Mouse (Mus musculus) natural killer cell, adult 2 months (primary cell): ENCODE results near the gene Ttll11.

Experiments
- DNase-seq, 2 experiments: peaks; one replicate each; pipeline ENCODE4 v3.0.0; 2022; ENCODE audit warnings: low spot score in 2 of 2

Gene Ttll11

GRCm38 (mm10) chr2:35728633-35729032 lies 251.1 kb downstream of the Ttll11 start:
- DNase-seq, result no peak

DNA sequence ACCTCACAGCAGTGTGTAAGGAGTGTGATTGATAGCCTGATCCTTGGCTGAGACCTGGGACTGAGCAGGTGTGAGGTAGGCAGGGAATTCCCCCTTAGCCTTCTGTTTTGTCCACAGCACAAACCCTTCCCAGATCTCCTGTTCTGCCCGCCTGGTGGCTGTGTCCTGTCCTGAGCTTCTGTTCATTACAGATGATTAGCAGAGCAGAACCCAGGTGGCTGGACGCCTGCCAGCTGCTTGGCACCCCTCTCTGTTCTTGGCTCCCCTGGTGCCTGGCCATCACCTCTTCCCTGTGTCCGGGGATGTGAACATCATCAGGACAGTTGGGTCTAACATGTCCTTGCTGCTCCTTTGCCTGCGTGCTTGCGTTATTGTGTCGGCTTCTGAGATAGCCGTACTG lies 256.0 kb downstream of the Ttll11 start:
- DNase-seq, result no peak

DNA sequence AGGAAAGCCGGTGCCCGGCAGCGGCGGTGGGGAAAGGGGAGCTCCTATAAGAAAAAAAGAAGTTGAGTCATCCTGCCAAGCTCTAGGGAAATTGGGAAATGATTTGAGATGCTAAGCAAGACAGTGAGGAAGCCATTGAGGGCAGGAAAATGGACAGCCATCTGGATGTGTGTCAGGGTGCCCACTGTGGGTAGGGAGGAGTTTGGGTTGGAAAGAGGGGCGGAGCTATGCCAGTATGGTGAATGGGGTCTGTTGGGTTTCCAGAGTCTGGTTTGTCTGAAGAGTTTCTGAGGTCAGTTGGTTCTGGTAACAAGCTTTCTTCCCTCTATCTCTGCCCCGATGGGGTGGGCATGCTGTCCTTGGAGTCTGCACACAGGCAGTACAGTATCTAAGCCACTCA lies 256.4 kb downstream of the Ttll11 start:
- no peak for DNase-seq

- no peak for DNase-seq
Measured at GRCm38 (mm10) chr2:35722821-35723220, 256.9 kb downstream of the Ttll11 start.

DNA sequence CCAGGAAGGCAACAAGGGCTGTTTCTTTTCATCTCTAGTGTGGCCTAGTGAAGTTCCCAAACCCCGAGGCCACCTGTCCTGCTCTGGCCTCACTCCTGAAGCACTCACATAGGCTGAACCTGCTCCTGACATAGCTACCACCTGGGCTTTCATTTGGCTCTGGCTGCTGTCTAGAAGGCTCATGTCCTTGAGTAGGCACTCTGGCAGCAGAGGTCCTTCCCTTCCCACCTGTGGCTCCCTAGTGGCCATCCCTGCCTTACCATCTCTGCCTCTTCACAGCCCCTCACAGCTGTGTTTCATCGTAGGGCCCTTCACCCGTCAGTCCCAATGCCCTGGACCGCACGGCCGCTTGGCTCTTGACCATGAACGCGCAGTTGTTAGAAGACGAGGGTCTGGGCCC lies 258.8 kb downstream of the Ttll11 start:
- DNase-seq, result no peak

GRCm38 (mm10) chr2:35720550-35720949 lies 259.2 kb downstream of the Ttll11 start:
- DNase-seq, result no peak

- DNase-seq, result no peak
Measured at GRCm38 (mm10) chr2:35720104-35720503, 259.6 kb downstream of the Ttll11 start.

GRCm38 (mm10) chr2:35719230-35720005 lies 260.3 kb downstream of the Ttll11 start:
- no peak for DNase-seq

- no peak for DNase-seq
Measured at GRCm38 (mm10) chr2:35718662-35719061, 261.1 kb downstream of the Ttll11 start.

DNA sequence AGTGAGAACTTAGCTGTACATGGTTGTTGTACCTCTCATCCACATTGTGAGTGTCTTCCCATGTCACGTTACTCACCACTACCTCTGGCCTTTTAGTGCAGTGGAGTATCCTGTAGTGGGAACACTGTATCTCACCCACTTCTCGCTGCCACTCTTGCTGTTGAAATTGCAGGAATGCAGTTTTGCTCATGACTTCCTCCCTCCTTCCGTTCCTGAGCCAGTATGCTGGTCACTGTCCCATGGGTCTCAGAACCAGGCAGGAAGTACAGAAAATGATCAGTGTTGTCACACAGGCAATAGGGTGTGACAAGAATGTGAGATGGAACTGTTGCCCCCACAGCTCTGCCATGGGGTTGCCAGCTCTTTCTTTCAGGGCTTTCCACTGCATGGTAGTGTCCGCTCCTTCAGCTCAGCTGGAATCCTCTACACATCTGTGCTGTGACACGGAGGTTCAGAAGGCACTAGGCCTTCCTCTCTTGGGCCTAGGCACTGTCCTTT lies 261.7 kb downstream of the Ttll11 start:
- no peak for DNase-seq

DNA sequence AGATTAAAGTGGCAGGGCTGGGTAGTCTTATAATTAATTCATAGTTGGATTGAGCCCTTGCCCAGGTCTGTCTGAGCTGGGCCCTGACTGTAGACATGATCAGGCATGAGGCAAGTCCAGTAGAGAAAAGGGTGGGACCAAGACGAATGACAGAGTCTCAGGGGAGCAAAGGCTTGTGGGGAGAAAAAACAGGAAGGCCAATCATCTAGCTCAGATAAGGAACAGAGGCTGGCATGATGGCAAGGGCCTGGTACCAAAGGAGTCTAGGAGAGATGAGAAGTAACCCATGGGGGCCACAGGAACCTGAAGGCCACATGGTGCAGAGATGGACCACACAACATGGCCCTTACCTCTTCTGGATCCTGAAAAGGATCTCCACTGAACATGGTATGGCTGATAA lies 263.5 kb downstream of the Ttll11 start:
- no peak for DNase-seq

DNA sequence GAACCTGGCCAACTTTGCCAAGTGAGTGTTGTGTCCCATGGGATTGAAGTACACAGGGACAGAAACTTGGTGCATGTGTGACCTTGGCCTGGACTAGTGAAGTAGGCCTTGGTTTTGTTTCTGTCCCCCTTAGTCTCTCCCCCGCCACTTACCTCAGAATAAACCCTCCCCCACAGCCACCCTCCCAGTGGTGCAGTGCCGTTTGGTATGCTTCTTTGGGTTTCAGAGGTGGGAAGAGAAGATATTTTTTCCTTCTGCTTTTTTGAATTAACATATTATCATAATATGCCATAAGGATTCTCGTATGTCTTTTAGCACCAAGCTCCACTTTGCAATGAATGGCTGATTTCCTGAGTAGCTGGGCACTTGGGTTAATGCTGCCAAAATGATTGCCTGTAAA lies 264.2 kb downstream of the Ttll11 start:
- DNase-seq, result no peak

- DNase-seq, result no peak
Measured at GRCm38 (mm10) chr2:35714742-35715167, 265.0 kb downstream of the Ttll11 start.

- no peak for DNase-seq
Measured at GRCm38 (mm10) chr2:35713460-35713859, 266.3 kb downstream of the Ttll11 start.

GRCm38 (mm10) chr2:35712611-35713010 lies 267.1 kb downstream of the Ttll11 start:
- DNase-seq, result no peak

DNA sequence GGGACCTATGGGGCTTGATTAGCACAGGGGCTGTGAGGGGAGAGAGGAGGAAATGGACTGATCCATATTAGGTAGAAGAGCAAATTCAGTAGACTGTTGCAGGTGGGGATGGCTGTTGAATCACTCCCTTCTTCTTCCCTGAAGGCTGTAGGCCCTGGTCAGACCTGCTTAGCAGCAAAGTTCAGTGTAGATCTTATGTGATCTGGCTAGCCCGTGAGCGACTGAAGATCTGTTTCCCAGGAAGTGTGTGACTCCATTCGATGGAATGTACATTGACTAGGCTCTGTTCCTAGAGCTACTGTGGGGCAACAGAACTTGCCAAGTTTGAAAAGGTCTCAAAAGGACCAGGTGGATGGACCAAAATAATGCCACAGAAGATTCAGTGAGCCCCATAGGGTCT lies 276.5 kb downstream of the Ttll11 start:
- no peak for DNase-seq

DNA sequence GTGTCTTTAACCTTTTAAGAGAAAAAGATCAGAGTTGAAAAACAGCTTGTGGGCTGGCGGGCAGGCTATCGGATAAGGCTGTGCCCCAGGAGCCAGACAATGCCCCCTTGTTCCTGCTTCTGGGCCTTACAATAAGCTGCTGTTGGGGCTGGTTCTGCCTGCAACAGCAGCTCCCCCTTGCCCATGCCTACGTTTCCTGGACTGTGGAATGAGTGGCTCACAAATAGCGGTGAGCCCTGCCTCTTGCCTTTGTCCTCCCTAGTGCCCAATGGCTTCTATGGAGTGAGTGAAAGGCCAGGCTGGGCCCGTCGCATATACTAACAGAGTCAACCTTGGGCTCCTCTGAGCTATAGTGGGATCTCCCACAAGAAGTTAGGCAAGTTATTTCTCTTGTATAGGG lies 277.1 kb downstream of the Ttll11 start:
- DNase-seq, result no peak

DNA sequence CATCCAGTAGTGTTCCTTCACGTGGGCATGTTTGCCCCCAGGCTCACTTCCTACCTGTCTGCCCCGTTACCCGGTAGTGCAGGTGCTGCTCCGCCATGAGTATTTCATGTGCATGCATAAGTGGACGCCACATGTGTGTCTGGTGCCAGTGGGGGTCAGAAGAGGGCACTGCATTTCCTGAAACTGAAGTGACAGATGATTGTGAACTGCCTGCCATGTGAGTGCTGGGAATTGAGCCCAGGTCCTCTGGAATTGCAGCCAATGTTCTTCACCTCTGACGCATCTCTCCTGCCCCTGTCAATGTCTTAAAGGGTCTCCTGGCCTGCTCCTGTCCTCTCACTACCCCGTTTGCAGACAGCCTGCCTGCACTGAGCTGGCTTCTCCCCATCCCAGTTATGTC lies 277.7 kb downstream of the Ttll11 start:
- DNase-seq, result no peak
